Comparison of ENCODE assay signal across 19 mouse cellular contexts in genomic region chr10:105097045-105097331, GRCm38 (mm10).
"Had no signal": no experiment of that assay in that cellular context is flagged by ENCODE, and none has a peak within 500 bp of the region (broad histone marks: within the 10 kb centered on the region; RNA-seq: fewer than 3 reads in every experiment).

No protein-coding gene starts in this region.

- H3K9ac ChIP-seq: kidney, embryonic 15.5 days; limb, embryonic 12.5 days; limb, embryonic 15.5 days; liver, embryonic 14.5 days; liver, postnatal 0 days; lung, embryonic 14.5 days; neural tube, embryonic 13.5 days had no signal

- H3K4me2 ChIP-seq: kidney, embryonic 15.5 days; limb, embryonic 12.5 days; limb, embryonic 15.5 days; liver, embryonic 11.5 days; lung, embryonic 14.5 days; neural tube, embryonic 13.5 days had no signal

- H3K4me3 ChIP-seq: kidney, embryonic 15.5 days; limb, embryonic 12.5 days; limb, embryonic 15.5 days; myocyte; neural tube, embryonic 13.5 days had no signal

- DNase-seq: kidney, adult 8-10 months; kidney, postnatal 10 days; kidney, postnatal 36 days; left cerebral cortex, postnatal 4 days; liver, postnatal 0 days; lung, embryonic 14.5 days; midbrain, embryonic 14.5 days; right cerebral cortex, postnatal 25 days; thymus, adult 18-20 months; thymus, postnatal 36 days had no signal

- ATAC-seq: liver, postnatal 0 days; lung, postnatal 0 days had no signal

- H3K27ac ChIP-seq: kidney, embryonic 15.5 days; limb, embryonic 12.5 days; limb, embryonic 15.5 days; liver, embryonic 14.5 days; macrophage; neural tube, embryonic 13.5 days had no signal

- H3K36me3 ChIP-seq: kidney, embryonic 15.5 days; limb, embryonic 12.5 days; limb, embryonic 15.5 days; neural tube, embryonic 13.5 days had no signal

- H3K4me1 ChIP-seq: kidney, embryonic 15.5 days; limb, embryonic 12.5 days; limb, embryonic 15.5 days; neural tube, embryonic 13.5 days had no signal

- H3K27me3 ChIP-seq: kidney, embryonic 15.5 days; limb, embryonic 12.5 days; limb, embryonic 15.5 days; neural tube, embryonic 13.5 days had no signal

- H3K9me3 ChIP-seq: kidney, embryonic 15.5 days; limb, embryonic 12.5 days; limb, embryonic 15.5 days; neural tube, embryonic 13.5 days had no signal
